Mouse (Mus musculus): ENCODE measurements around the gene Drap1. TPM values are rescaled to one million over a fixed set of nuclear protein-coding genes. Genes with fewer than 3 reads are reported as not detected.
"Not testable (repeated sequence)": the region's sequence is repeated elsewhere in the genome, so short reads cannot be mapped to it uniquely, and the experiment has no call there.

Gene Drap1
- total RNA-seq, 4 experiments from 2014 or later: 727 to 752 (median 743) TPM

- DNase-seq (ENCODE audit: low spot score in 2 of 2): peak in 1 of 2 experiments; percentile 38
Observed at GRCm38 (mm10) chr19:5421784-5422183, 3.0 kb downstream of the Drap1 start.

GRCm38 (mm10) chr19:5420579-5420978 is 4.2 kb downstream of the Drap1 start:
- DNase-seq (ENCODE audit: low spot score in 2 of 2): no peak

GRCm38 (mm10) chr19:5419630-5420029 is 5.1 kb downstream of the Drap1 start:
- no peak for DNase-seq (ENCODE audit: low spot score in 2 of 2)

GRCm38 (mm10) chr19:5418750-5419466 is 5.9 kb downstream of the Drap1 start:
- no peak for DNase-seq (ENCODE audit: low spot score in 2 of 2)

GRCm38 (mm10) chr19:5414534-5414957 is 10.2 kb downstream of the Drap1 start:
- peak; percentile 50 to 51 for DNase-seq (ENCODE audit: low spot score in 2 of 2)

- no peak for DNase-seq (ENCODE audit: low spot score in 2 of 2)
Observed at GRCm38 (mm10) chr19:5413840-5414239, 10.9 kb downstream of the Drap1 start.

GRCm38 (mm10) chr19:5411961-5412360 is 12.8 kb downstream of the Drap1 start:
- DNase-seq (ENCODE audit: low spot score in 2 of 2): peak; percentile 49 to 62

- no peak for DNase-seq (ENCODE audit: low spot score in 2 of 2)
Observed at GRCm38 (mm10) chr19:5410641-5411040, 14.1 kb downstream of the Drap1 start.

- DNase-seq (ENCODE audit: low spot score in 2 of 2): no peak
Observed at GRCm38 (mm10) chr19:5409068-5409467, 15.7 kb downstream of the Drap1 start.

GRCm38 (mm10) chr19:5408057-5409001 is 16.4 kb downstream of the Drap1 start:
- no peak for DNase-seq (ENCODE audit: low spot score in 2 of 2)

- peak; percentile 60 to 70 for DNase-seq (ENCODE audit: low spot score in 2 of 2)
Observed at GRCm38 (mm10) chr19:5407133-5407532, 17.6 kb downstream of the Drap1 start.

GRCm38 (mm10) chr19:5406531-5407126 is 18.1 kb downstream of the Drap1 start:
- peak in 1 of 2 experiments; percentile 59 for DNase-seq (ENCODE audit: low spot score in 2 of 2)

GRCm38 (mm10) chr19:5405924-5406323 is 18.9 kb downstream of the Drap1 start:
- DNase-seq (ENCODE audit: low spot score in 2 of 2): no peak

- DNase-seq (ENCODE audit: low spot score in 2 of 2): no peak
Observed at GRCm38 (mm10) chr19:5402293-5402692, 22.5 kb downstream of the Drap1 start, which contains the start of gene Tsga10ip. Gene Tsga10ip (minus strand): TSS chr19:5402526.

- not testable (repeated sequence) for DNase-seq (ENCODE audit: low spot score in 2 of 2)
Observed at GRCm38 (mm10) chr19:5401073-5401472, 23.7 kb downstream of the Drap1 start.

- no peak for DNase-seq (ENCODE audit: low spot score in 2 of 2)
Observed at GRCm38 (mm10) chr19:5395371-5395770, 29.4 kb downstream of the Drap1 start.

GRCm38 (mm10) chr19:5394168-5394567 is 30.6 kb downstream of the Drap1 start:
- no peak for DNase-seq (ENCODE audit: low spot score in 2 of 2)

- DNase-seq (ENCODE audit: low spot score in 2 of 2): no peak
Observed at GRCm38 (mm10) chr19:5392892-5393291, 31.9 kb downstream of the Drap1 start.

GRCm38 (mm10) chr19:5390416-5390815 is 34.4 kb downstream of the Drap1 start:
- DNase-seq (ENCODE audit: low spot score in 2 of 2): no peak

GRCm38 (mm10) chr19:5389647-5390046 is 35.1 kb downstream of the Drap1 start:
- no peak for DNase-seq (ENCODE audit: low spot score in 2 of 2)

GRCm38 (mm10) chr19:5388588-5389242 is 36.1 kb downstream of the Drap1 start, which contains the start of gene Sart1:
Gene Sart1 (minus strand): TSS chr19:5388703.
- DNase-seq (ENCODE audit: low spot score in 2 of 2): peak; percentile 86 to 94
